Mouse (Mus musculus): Measurements from ENCODE around the gene Exosc8.
A peak's percentile ranks its signal among the peaks of the same experiment; 100 is the strongest.
"Not testable (repeated sequence)": the region's sequence is repeated elsewhere in the genome, so short reads cannot be mapped to it uniquely, and the experiment has no call there.

The Exosc8 gene

DNA sequence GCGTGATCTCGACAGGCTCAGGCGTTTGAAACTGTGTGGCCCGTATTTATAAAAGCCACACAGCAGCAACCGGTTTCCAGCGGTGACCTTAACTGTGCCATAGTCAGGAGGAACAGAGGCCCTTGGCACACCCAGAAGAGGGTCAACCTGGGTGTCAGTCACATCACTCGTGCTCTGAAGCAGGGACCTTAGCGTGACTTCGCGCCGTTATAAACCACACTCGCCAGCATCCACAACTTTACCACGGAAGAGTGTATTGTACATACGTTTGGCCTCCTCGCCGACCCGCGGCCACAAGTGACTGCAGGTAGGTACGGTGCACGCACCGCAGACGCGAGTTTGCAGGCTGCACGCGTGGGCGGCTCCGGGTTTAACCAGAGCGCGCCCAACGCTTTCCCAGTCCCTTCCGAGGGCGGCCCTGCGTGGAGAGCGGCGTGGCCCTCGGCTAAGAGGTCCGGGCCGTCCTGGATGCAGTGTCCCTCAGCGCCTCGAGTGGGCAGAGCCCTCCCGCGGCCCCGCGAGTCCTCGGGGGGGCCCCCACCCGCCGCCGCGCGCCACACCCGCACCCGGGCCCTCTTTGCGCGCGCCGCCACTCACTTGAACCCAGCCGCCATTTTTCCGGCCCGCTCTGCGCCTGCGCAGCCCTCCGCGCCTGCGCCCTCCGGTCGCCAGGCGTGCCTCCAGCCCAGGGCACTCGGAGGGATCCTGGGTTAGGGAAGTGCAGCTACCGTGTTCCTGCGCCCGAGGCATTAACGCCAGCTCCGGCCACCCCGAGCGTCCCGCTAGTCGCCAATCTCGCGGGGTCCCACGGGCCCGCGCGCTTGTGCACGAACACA lies 564 bp downstream of the Exosc8 start:
- DNase-seq, result peak; percentile 90

GRCm38 (mm10) chr3:54732371-54732770 lies 2.8 kb downstream of the Exosc8 start:
- no peak for DNase-seq

DNA sequence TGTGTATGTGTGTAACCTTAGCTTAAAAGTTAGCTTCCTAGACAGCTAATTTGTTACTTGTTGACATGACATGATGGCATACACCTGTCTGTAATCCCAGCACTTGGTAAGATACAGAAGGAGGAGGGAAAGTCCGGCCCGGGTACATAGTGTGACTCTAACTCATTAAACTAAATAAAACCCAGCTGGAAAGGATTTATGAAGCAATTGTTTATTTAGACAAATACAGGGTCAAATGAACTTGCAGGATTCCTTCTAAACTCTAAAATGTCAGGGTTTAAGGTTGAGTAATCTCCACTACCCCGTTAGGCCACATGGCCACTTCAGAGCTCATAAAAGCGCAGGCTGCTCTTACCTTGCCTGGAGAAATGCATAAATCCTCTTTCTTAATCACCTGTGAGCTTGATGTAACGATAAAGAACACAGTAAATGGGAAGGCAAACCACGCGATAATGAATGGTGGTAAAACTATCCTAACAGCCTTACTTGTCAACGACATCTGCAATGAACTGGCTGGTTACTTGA lies 3.5 kb downstream of the Exosc8 start:
- no peak for DNase-seq

GRCm38 (mm10) chr3:54728100-54728499 lies 7.1 kb downstream of the Exosc8 start:
- no peak for DNase-seq

DNA sequence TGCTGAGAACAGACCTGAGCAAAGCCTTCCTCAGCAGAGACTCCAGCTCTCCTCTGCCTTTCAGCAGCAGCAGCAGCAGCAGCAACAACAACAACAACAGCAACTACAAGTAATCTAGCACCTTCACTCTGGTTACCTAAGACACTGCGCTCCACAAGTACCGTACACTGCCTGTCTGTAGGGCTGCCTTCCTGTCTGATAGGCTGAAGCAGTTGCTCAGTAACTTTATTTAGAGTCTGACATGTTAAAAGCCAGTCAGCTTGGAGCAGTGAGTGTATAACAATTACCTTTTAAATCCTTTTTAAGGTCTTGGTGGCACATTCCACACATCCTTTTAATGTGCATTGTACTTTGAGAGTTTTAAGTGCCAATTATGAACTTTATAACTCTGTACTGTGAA lies 7.6 kb downstream of the Exosc8 start:
- no peak for DNase-seq

- DNase-seq, result no peak
Measured at GRCm38 (mm10) chr3:54725344-54725743, 9.8 kb downstream of the Exosc8 start.

GRCm38 (mm10) chr3:54723741-54724500 lies 11.3 kb downstream of the Exosc8 start:
- DNase-seq, result no peak

GRCm38 (mm10) chr3:54718947-54719346 lies 16.2 kb downstream of the Exosc8 start:
- no peak for DNase-seq

DNA sequence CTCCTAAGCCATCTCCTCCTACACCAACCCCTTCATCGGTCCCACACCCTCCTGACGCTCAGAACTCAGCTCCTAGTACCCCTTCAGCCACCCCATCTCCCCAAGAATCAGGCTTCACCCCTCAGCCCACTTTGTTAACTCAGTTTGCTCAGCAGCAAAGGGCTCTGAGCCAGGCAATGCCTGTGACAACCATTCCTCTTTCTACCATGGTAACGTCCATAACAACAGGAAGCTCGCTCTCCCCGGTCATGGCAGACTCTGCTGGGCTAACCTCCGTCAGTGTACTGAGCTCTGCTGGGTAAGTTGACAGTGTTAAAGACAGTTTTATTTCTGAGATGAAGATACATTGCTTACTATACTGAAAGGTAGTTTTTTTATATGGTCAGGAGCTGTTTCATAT lies 17.8 kb downstream of the Exosc8 start:
- no peak for DNase-seq

- DNase-seq, result no peak
Measured at GRCm38 (mm10) chr3:54715461-54715860, 19.7 kb downstream of the Exosc8 start.

GRCm38 (mm10) chr3:54714253-54714652 lies 20.9 kb downstream of the Exosc8 start, which contains the start of gene Gm21958:
Gene Gm21958 (minus strand): TSS chr3:54714353.
- no peak for DNase-seq

- no peak for DNase-seq
Measured at GRCm38 (mm10) chr3:54708972-54709371, 26.2 kb downstream of the Exosc8 start.

GRCm38 (mm10) chr3:54704106-54704505 lies 31.1 kb downstream of the Exosc8 start:
- DNase-seq, result not testable (repeated sequence)

DNA sequence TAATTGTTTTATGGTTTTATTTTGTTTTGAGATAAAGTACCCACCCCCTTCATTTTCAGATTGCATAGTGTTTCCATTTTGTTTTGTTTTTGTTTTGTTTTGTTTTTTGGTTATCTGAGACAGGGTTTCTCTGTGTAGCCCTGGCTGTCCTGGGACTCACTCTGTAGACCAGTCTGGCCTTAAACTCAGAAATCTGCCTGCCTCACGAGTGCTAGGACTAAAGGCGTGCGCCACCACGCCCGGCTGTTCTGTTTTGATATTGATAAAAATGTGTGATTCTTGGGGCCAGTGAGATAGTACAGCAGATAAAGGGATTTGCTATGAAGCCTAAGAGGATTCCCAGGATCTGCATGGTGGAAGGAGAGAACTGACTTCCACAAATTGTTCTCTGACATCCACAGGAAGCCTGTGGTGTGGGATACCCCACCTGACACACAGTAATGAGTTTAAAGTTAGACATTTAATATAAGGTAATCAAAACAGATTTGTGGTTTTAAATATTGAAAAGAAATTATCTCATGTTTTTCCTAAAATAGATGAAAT lies 35.4 kb downstream of the Exosc8 start:
- DNase-seq, result no peak

DNA sequence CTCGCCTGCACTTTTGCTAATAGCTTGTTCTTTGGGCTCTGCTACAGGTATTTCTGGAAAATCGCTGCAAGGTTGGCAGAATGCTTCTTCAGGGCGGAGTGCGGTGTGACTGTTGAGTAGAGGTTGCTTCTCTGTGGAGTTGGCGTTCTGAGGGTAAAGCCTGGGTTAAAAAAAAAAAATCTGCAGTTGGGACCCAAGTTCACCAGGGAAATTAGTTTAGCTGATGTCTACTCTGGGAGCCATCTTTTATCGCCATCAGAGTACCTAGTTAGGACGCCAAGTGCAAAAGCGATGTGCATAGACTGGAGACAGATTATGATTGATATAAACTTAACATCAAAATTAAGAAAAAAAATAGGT lies 42.2 kb downstream of the Exosc8 start:
- no peak for DNase-seq

- peak; percentile 93 for DNase-seq
Measured at GRCm38 (mm10) chr3:54692202-54693055, 42.8 kb downstream of the Exosc8 start, which contains the start of gene Supt20. Gene Supt20 (plus strand): TSS chr3:54692807.

DNA sequence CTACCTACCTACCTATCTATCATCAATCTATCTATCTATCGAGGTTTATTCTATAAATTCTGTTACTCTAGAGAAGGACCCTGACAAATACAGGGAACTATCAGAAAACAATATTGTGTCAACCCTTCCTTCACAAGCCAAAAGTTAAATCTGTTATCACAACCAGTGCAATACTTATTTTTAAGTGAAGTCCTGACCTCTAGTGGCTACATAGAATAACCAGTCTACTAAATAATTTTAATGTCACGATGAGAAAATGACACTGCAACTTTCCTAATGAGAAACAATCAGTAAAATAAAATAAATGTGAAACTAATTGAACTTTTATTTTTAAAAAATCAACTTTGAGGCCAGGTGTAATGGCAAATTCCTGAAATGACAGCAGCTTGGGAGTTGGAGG lies 46.1 kb downstream of the Exosc8 start:
- DNase-seq, result no peak

DNA sequence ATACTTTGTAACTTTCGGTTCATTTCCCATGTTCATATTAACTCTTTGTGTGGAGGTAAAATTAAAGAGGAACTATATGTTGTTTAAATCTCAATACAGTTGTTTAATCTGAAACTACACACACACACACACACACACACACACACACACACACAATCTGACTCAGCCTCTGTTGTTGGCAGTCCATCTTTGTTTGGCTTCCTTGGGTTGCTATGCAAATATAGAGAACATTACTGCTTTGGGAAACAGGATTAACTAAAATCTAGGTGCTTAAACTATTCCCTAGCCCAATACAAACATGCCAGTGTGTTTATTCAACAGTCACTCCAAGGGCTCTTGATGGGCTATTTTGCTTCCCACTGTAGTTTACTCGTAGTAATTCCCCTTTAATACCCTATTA lies 47.9 kb downstream of the Exosc8 start:
- DNase-seq, result no peak

DNA sequence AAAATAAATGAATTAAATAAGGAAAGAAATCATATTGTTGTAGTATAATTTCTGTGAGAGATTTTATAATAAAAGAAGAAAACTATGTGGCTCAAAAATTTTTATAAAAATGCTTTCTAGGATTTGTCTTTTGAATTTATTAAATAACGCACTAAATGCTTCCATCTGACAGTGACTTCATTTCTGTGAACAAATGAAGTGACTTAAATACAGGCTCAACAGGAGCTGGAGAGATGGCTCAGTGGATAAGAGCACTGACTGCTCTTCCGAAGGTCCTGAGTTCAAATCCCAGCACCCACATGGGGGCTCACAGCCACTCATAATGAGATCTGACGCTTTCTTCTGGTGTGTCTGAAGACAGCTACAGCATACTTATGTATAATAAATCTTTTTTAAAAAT lies 50.0 kb downstream of the Exosc8 start:
- DNase-seq, result no peak

- DNase-seq, result no peak
Measured at GRCm38 (mm10) chr3:54681310-54682204, 53.6 kb downstream of the Exosc8 start.

Data from kidney, adult 18-20 months (tissue).